Mouse (Mus musculus) cerebellum, postnatal 36 days (tissue): ENCODE measurements at regions not wholly inside any gene's neighbourhood (a gene's known extent, or its start where the extent isn't known, plus 50 kb on each side); places are given as distances from the start of the nearest gene placed in this dataset.

Source experiments
- DNase-seq, 2 experiments: peaks; one replicate each; pipeline ENCODE4 v3.0.0; 2021 to 2022; ENCODE audit warnings: mixed read lengths in 2 of 2

- peak; percentile 3 to 6 for DNase-seq
Measured at GRCm38 (mm10) chr4:74466081-74466480, 223.8 kb downstream of the Kdm4c start.

- DNase-seq, result no peak
Measured at GRCm38 (mm10) chr4:74512489-74512888, 270.2 kb downstream of the Kdm4c start.

GRCm38 (mm10) chr4:74553888-74554287 is 311.6 kb downstream of the Kdm4c start:
- DNase-seq, result no peak

GRCm38 (mm10) chr4:74563565-74563964 is 321.3 kb downstream of the Kdm4c start:
- DNase-seq, result peak in 1 of 2 experiments; percentile 11

GRCm38 (mm10) chr4:74586400-74586799 is 344.1 kb downstream of the Kdm4c start:
- no peak for DNase-seq

- no peak for DNase-seq
Measured at GRCm38 (mm10) chr4:74587125-74587524, 344.8 kb downstream of the Kdm4c start.

- no peak for DNase-seq
Measured at GRCm38 (mm10) chr4:74588761-74589160, 346.5 kb downstream of the Kdm4c start.

GRCm38 (mm10) chr4:74613032-74613431 is 370.7 kb downstream of the Kdm4c start:
- no peak for DNase-seq
